Mouse (Mus musculus) heart, postnatal 0 days (tissue): ENCODE results near the gene S100a14. TPM values are rescaled to one million over a fixed set of nuclear protein-coding genes. Genes with fewer than 3 reads are reported as not detected.

Experiments
- ATAC-seq: fragments of 200-750 bp; cut with Nextera tagmentation; 2 replicates; pipeline ENCODE4 v1.8.0; 2017; ENCODE audit warnings: low read depth, moderate number of reproducible peaks, moderate library complexity; ENCODE audit not compliant: insufficient read depth
- DNase-seq: peaks from one replicate; pipeline ENCODE4 v3.0.0-alpha.2; 2016; ENCODE audit warnings: low spot score
- H3K27ac ChIP-seq: fragments of 300-500 bp; sonication (generic); 2 replicates; pipeline ENCODE4 v1.5.1; 2014; ENCODE audit warnings: low read depth, mild to moderate bottlenecking
- H3K27me3 ChIP-seq: fragments of 300-500 bp; sonication (generic); 2 replicates; pipeline ENCODE4 v1.6.1; 2014; ENCODE audit warnings: low read length, mixed read lengths; ENCODE audit not compliant: control insufficient read depth, insufficient read depth
- H3K36me3 ChIP-seq: fragments of 300-500 bp; sonication (generic); replicated peaks from 2 replicates; pipeline ENCODE4 v1.6.1; 2014; ENCODE audit warnings: low read length, mixed read lengths; ENCODE audit not compliant: control insufficient read depth, insufficient read depth
- H3K4me1 ChIP-seq: fragments of 300-500 bp; sonication (generic); 2 replicates; pipeline ENCODE4 v1.6.1; 2014; ENCODE audit warnings: antibody characterized with exemption; ENCODE audit not compliant: control insufficient read depth, insufficient read depth
- H3K4me2 ChIP-seq: fragments of 300-500 bp; sonication (generic); 2 replicates; pipeline ENCODE4 v1.6.1; 2014; ENCODE audit warnings: low read depth, mild to moderate bottlenecking, low read length, moderate library complexity
- H3K4me3 ChIP-seq: fragments of 300-500 bp; sonication (generic); 2 replicates; pipeline ENCODE4 v1.5.1; 2014; ENCODE audit warnings: low read depth, low read length
- H3K9ac ChIP-seq: fragments of 300-500 bp; sonication (generic); replicated peaks from 2 replicates; pipeline ENCODE4 v1.6.1; 2014; ENCODE audit warnings: low read depth, low read length, mixed read lengths
- H3K9me3 ChIP-seq: fragments of 300-500 bp; sonication (generic); replicated peaks from 2 replicates; pipeline ENCODE4 v1.6.1; 2016; ENCODE audit warnings: low read length; ENCODE audit not compliant: control insufficient read depth
- CTCF ChIP-seq: IDR thresholded peaks from 2 replicates; pipeline ENCODE4 v1.5.1; 2016; ENCODE audit warnings: antibody characterized with exemption, control low read depth, low read depth
- EP300 ChIP-seq: IDR thresholded peaks from 2 replicates; pipeline ENCODE4 v1.6.1; 2016; ENCODE audit warnings: antibody characterized with exemption, low read depth
- WGBS: fragments of 180-500 bp; shearing (Covaris S2); extraction: QIAGEN DNeasy Blood & Tissue Kit; methylation state at CpG from one replicate; pipeline ENCODE4 v1.1.7; 2014; 5-methylcytosine and 5-hydroxymethylcytosine counted together
- polyA plus RNA-seq: library from polyadenylated mRNA; unstranded; fragments of >200 nt; fragmentation: Nextera tagmentation; extraction: Ambion mirVana; gene quantifications from 2 replicates; pipeline ENCODE4 v1.2.1, GENCODE M21; 2015
- total RNA-seq: library from RNA; depleted of rRNA; stranded (reverse); fragments of >200 nt; gene quantifications from 2 replicates; pipeline ENCODE4 v1.2.3, GENCODE M21; 2014; ENCODE audit warnings: low replicate concordance; rRNA removed

Gene S100a14
- total and polyA plus RNA-seq, 2 experiments from 2014 or later = 7.2 TPM; not detected in 1

DNA sequence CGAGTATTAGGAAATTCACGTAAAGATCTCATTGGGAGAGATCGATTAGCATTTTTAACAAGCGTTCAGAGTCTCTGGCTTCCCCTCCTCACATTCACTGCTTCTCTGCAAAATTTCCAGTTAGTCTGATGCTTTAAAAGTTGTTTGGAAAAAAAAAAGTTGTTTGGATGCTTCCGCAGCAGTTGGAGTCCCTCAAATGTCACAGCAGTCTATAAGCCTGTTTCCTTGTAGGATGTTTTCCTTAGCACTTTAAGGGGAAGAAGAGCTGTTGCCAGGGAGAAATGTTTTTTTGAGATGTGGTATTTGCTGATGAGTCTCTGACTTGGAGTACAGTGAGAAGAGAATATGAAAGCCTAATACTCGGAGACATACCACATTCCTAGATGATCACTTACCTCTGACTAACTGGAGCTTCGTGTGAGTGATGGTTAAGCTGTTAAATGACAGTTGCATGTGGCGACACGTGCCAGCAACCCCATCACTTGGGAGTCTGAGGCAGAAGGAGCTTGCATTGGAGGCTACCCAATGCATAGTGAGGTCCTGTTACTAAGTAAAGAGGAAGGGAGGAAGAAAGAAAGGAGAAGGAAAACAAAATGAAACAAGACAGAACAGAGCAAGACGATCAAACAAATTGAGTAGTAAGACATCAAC, 49.8 kb downstream of the S100a14 start:
- no peaks in the 10 kb centered on the region for H3K9me3 ChIP-seq
- no peaks in the 10 kb centered on the region for H3K4me1 ChIP-seq
- no peak for DNase-seq
- H3K27me3 ChIP-seq = no peaks in the 10 kb centered on the region
- TF ChIP-seq EP300 (no peak), CTCF (no peak)
- no peak overlapping the region for H3K4me2 ChIP-seq
- H3K4me3 ChIP-seq = no peak overlapping the region
- ATAC-seq = no peak
- no peak overlapping the region for H3K9ac ChIP-seq
- no peak overlapping the region for H3K27ac ChIP-seq
- WGBS = 60% methylated on average over 10 of the region's 10 CpGs
- H3K36me3 ChIP-seq = no peaks in the 10 kb centered on the region

Other genes with a start within 250 kb of the S100a14 start
- 14.1 and 25.3 TPM in 2 replicates for gene Gatad2b, start 233.7 kb upstream of the S100a14 start, total RNA-seq
- 5.8 and 6.4 TPM in 2 replicates for gene Gatad2b, start 233.7 kb upstream of the S100a14 start, polyA plus RNA-seq
- 3.3 and 6.2 TPM in 2 replicates for gene Slc27a3, start 136.9 kb upstream of the S100a14 start, total RNA-seq
- gene Slc27a3, start 136.9 kb upstream of the S100a14 start, polyA plus RNA-seq = 2.3 and 2.4 TPM in 2 replicates
- gene Ints3, start 93.2 kb upstream of the S100a14 start, total RNA-seq = 26.1 and 26.6 TPM in 2 replicates
- gene Ints3, start 93.2 kb upstream of the S100a14 start, polyA plus RNA-seq = 7.8 and 8.3 TPM in 2 replicates
- 26.4 and 30.9 TPM in 2 replicates for gene Npr1, start 61.0 kb upstream of the S100a14 start, total RNA-seq
- gene Npr1, start 61.0 kb upstream of the S100a14 start, polyA plus RNA-seq = 10.2 and 11.2 TPM in 2 replicates
- gene Ilf2, start 50.7 kb upstream of the S100a14 start, total RNA-seq = 46.8 and 53.5 TPM in 2 replicates
- gene Ilf2, start 50.7 kb upstream of the S100a14 start, polyA plus RNA-seq = 60.2 and 60.8 TPM in 2 replicates
- 44.3 and 59.2 TPM in 2 replicates for gene Snapin, start 35.8 kb upstream of the S100a14 start, total RNA-seq
- 85.5 and 90.5 TPM in 2 replicates for gene Snapin, start 35.8 kb upstream of the S100a14 start, polyA plus RNA-seq
- gene Chtop, start 17.4 kb upstream of the S100a14 start, total RNA-seq = 117 and 121 TPM in 2 replicates
- gene Chtop, start 17.4 kb upstream of the S100a14 start, polyA plus RNA-seq = 79.0 and 85.1 TPM in 2 replicates
- 221 and 462 TPM in 2 replicates for gene S100a1, start 12.5 kb upstream of the S100a14 start, total RNA-seq
- 721 and 746 TPM in 2 replicates for gene S100a1, start 12.5 kb upstream of the S100a14 start, polyA plus RNA-seq
- 45.9 and 86.2 TPM in 2 replicates for gene S100a13, start 12.4 kb upstream of the S100a14 start, total RNA-seq
- gene S100a13, start 12.4 kb upstream of the S100a14 start, polyA plus RNA-seq = 144 and 146 TPM in 2 replicates
- gene S100a16, start 10.4 kb downstream of the S100a14 start, total RNA-seq = 131 and 139 TPM in 2 replicates
- 89.8 and 95.6 TPM in 2 replicates for gene S100a16, start 10.4 kb downstream of the S100a14 start, polyA plus RNA-seq
- not detected in 2 replicates for gene S100a3, start 33.7 kb downstream of the S100a14 start, total RNA-seq
- 0.16 TPM in 1 of 2 replicates, not detected in the other for gene S100a3, start 33.7 kb downstream of the S100a14 start, polyA plus RNA-seq
- gene S100a2, start 63.4 kb downstream of the S100a14 start, total RNA-seq = not detected in 2 replicates
- gene S100a2, start 63.4 kb downstream of the S100a14 start, polyA plus RNA-seq = not detected in 2 replicates
- not detected in 2 replicates for gene Gm42674, start 75.0 kb downstream of the S100a14 start, total RNA-seq
- gene Gm42674, start 75.0 kb downstream of the S100a14 start, polyA plus RNA-seq = not detected in 2 replicates
- 1.3 TPM in 1 of 2 replicates, not detected in the other for gene S100a4, start 76.9 kb downstream of the S100a14 start, total RNA-seq
- gene S100a4, start 76.9 kb downstream of the S100a14 start, polyA plus RNA-seq = 4.4 and 4.8 TPM in 2 replicates
- gene S100a5, start 81.7 kb downstream of the S100a14 start, total RNA-seq = not detected in 2 replicates
- gene S100a5, start 81.7 kb downstream of the S100a14 start, polyA plus RNA-seq = not detected in 2 replicates
- 16.5 and 82.9 TPM in 2 replicates for gene S100a6, start 86.0 kb downstream of the S100a14 start, total RNA-seq
- gene S100a6, start 86.0 kb downstream of the S100a14 start, polyA plus RNA-seq = 97.5 and 110 TPM in 2 replicates
- not detected in 2 replicates for gene S100a7a, start 127.2 kb downstream of the S100a14 start, total RNA-seq
- not detected in 2 replicates for gene S100a7a, start 127.2 kb downstream of the S100a14 start, polyA plus RNA-seq
- gene S100a8, start 142.1 kb downstream of the S100a14 start, total RNA-seq = 4.2 and 14.6 TPM in 2 replicates
- gene S100a8, start 142.1 kb downstream of the S100a14 start, polyA plus RNA-seq = 20.3 and 21.0 TPM in 2 replicates
- 11.6 and 12.7 TPM in 2 replicates for gene S100a9, start 168.9 kb downstream of the S100a14 start, total RNA-seq
- gene S100a9, start 168.9 kb downstream of the S100a14 start, polyA plus RNA-seq = 13.6 and 14.0 TPM in 2 replicates
- gene Pglyrp4, start 200.1 kb downstream of the S100a14 start, total RNA-seq = not detected in 2 replicates
- gene Pglyrp4, start 200.1 kb downstream of the S100a14 start, polyA plus RNA-seq = not detected in 2 replicates